In the genomic region with DNA sequence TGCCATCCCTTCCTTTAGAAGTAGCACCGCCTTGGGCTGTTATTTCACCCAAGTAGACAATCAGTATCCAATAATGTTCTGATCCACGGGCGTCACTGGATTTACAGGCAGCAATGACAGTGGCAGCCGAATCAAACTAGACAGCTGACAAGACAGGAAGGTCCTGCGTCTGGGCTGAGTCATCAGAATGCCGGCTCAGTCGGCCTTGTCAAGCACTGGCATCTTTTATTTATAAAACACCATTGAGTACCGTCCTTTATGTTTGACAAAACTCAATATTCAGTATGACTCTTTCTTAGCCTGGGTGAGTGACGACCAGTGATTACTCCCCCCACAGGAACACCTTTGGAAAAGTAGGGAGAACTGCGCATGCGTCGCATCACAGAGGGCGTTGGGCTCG, we compare ENCODE assay signal across 29 mouse cellular contexts.
DNase-seq lines count a peak whose midpoint lies in the region; ATAC-seq and TF ChIP-seq lines count a peak whose summit lies in the region.
"Had no signal": no experiment of that assay in that cellular context is flagged by ENCODE, and none has a peak within 500 bp of the region (broad histone marks: within the 10 kb centered on the region; RNA-seq: fewer than 3 reads in every experiment).

No protein-coding gene starts in this region.

- peak; percentile 22; the same call in 1 of the 2 replicates for TF ChIP-seq POLR2A in testis, adult 2 months (IDR thresholded peaks at IDR 0.05; ENCODE audit: control insufficient read depth, low read depth, low read length)

- no peaks in the 10 kb centered on the region for H3K27me3 ChIP-seq in hindbrain, embryonic 15.5 days
- H3K27me3 ChIP-seq in hindbrain, embryonic 11.5 days (ENCODE audit: control insufficient read depth, insufficient read depth, low read length) = no peaks in the 10 kb centered on the region
- no peaks in the 10 kb centered on the region for H3K27me3 ChIP-seq in testis, adult 2 months (ENCODE audit: control insufficient read depth, insufficient read depth, low read length)
- H3K27me3 ChIP-seq: embryonic facial prominence, embryonic 13.5 days; limb, embryonic 13.5 days; lung, embryonic 15.5 days; midbrain, embryonic 12.5 days; neural tube, embryonic 12.5 days had no signal

- H3K36me3 ChIP-seq in hindbrain, embryonic 15.5 days = no peaks in the 10 kb centered on the region
- no peaks in the 10 kb centered on the region for H3K36me3 ChIP-seq in hindbrain, embryonic 11.5 days (ENCODE audit: control insufficient read depth, insufficient read depth, low read length)
- no peaks in the 10 kb centered on the region for H3K36me3 ChIP-seq in testis, adult 2 months (ENCODE audit: control insufficient read depth, insufficient read depth, low read length)
- H3K36me3 ChIP-seq: embryonic facial prominence, embryonic 13.5 days; limb, embryonic 13.5 days; lung, embryonic 15.5 days; midbrain, embryonic 12.5 days; neural tube, embryonic 12.5 days had no signal

- H3K9me3 ChIP-seq in hindbrain, embryonic 15.5 days = no peaks in the 10 kb centered on the region
- no peaks in the 10 kb centered on the region for H3K9me3 ChIP-seq in hindbrain, embryonic 11.5 days (ENCODE audit: control insufficient read depth, low read length)
- H3K9me3 ChIP-seq: embryonic facial prominence, embryonic 13.5 days; limb, embryonic 13.5 days; lung, embryonic 15.5 days; midbrain, embryonic 12.5 days; neural tube, embryonic 12.5 days had no signal

- no peak for TF ChIP-seq CTCF in testis, adult 2 months (IDR thresholded peaks at IDR 0.05; ENCODE audit: control insufficient read depth, insufficient read depth, insufficient replicate concordance, low read depth, low read length)

- H3K9ac ChIP-seq in hindbrain, embryonic 15.5 days = no peak overlapping the region
- no peak overlapping the region for H3K9ac ChIP-seq in hindbrain, embryonic 11.5 days (ENCODE audit: low read depth, low read length)
- H3K9ac ChIP-seq: embryonic facial prominence, embryonic 13.5 days; limb, embryonic 13.5 days; lung, embryonic 15.5 days; midbrain, embryonic 12.5 days; neural tube, embryonic 12.5 days had no signal

- WGBS in hindbrain, embryonic 15.5 days = 67% methylated on average over 14 of the region's 14 CpGs
- WGBS in hindbrain, embryonic 11.5 days = 82% methylated on average over 14 of the region's 14 CpGs

- 0 out of 2 replicates have a peak overlapping the region, but pooled peaks have one; percentile 34 for H3K27ac ChIP-seq in hindbrain, embryonic 15.5 days (replicated peaks)
- no peak overlapping the region for H3K27ac ChIP-seq in hindbrain, embryonic 11.5 days (ENCODE audit: low read depth, low read length)
- no peak overlapping the region; the same call in 1 of the 2 replicates for H3K27ac ChIP-seq in testis, adult 2 months (ENCODE audit: control insufficient read depth, insufficient read depth, low read depth, low read length)
- H3K27ac ChIP-seq: embryonic facial prominence, embryonic 13.5 days; gastrocnemius, adult 2 months; layer of hippocampus, adult 2 months; limb, embryonic 13.5 days; lung, embryonic 15.5 days; midbrain, embryonic 12.5 days; neural tube, embryonic 12.5 days had no signal

- peaks cover 7% of the 10 kb centered on the region; the same call in 1 of the 2 replicates for H3K4me1 ChIP-seq in hindbrain, embryonic 15.5 days (replicated peaks)
- no peaks in the 10 kb centered on the region for H3K4me1 ChIP-seq in hindbrain, embryonic 11.5 days (replicated peaks; ENCODE audit: control insufficient read depth, insufficient read depth, low read length)
- peaks cover 2% of the 10 kb centered on the region; the same call in 1 of the 2 replicates for H3K4me1 ChIP-seq in testis, adult 2 months (ENCODE audit: control insufficient read depth, insufficient read depth, low read length)
- H3K4me1 ChIP-seq: embryonic facial prominence, embryonic 13.5 days; limb, embryonic 13.5 days; lung, embryonic 15.5 days; neural tube, embryonic 12.5 days had no signal

- ATAC-seq in hindbrain, embryonic 15.5 days (ENCODE audit: low FRiP score, low read depth) = no peak
- ATAC-seq in hindbrain, embryonic 11.5 days (ENCODE audit: low FRiP score) = no peak
- ATAC-seq: CD4-positive, CD25-positive, alpha-beta regulatory T cell, adult 4 months; forebrain, embryonic 16.5 days; inflammation-experienced regulatory T-cells, adult 6 months had no signal

- no peak for DNase-seq in hindbrain, embryonic 11.5 days (ENCODE audit: low spot score)
- no peak for DNase-seq in testis, postnatal 14 days (ENCODE audit: low spot score)
- peak; percentile 59 to 60 for DNase-seq in adrenal gland, postnatal 36 days
- no peak for DNase-seq in cerebellum, adult 11 months
- DNase-seq in kidney, adult 8-10 months = no peak
- DNase-seq: cerebellum, adult 11-12 months; cerebellum, adult 9-11 months; embryo, embryonic 11 days; gastrocnemius, adult 2 months; gastrocnemius, postnatal 36 days; heart, adult 18-20 months; heart, postnatal 36 days; kidney, adult 18-20 months; kidney, postnatal 36 days; right cerebral cortex, postnatal 4 days had no signal

- H3K4me3 ChIP-seq in hindbrain, embryonic 15.5 days = no peak overlapping the region
- no peak overlapping the region for H3K4me3 ChIP-seq in hindbrain, embryonic 11.5 days (ENCODE audit: low read depth, low read length)
- peak overlapping the region; percentile 68 for H3K4me3 ChIP-seq in testis, adult 2 months (ENCODE audit: control insufficient read depth, low read depth, low read length)
- H3K4me3 ChIP-seq: embryonic facial prominence, embryonic 13.5 days; gastrocnemius, adult 2 months; layer of hippocampus, adult 2 months; limb, embryonic 13.5 days; lung, embryonic 15.5 days; midbrain, embryonic 12.5 days; myocyte; neural tube, embryonic 12.5 days had no signal

- H3K4me2 ChIP-seq in hindbrain, embryonic 15.5 days = no peak overlapping the region
- H3K4me2 ChIP-seq in hindbrain, embryonic 11.5 days (replicated peaks; ENCODE audit: low read depth, low read length) = no peak overlapping the region
- H3K4me2 ChIP-seq: embryonic facial prominence, embryonic 13.5 days; heart, embryonic 11.5 days; limb, embryonic 13.5 days; liver, embryonic 11.5 days; lung, embryonic 15.5 days; midbrain, embryonic 12.5 days; neural tube, embryonic 12.5 days had no signal

Comparison
In these comparisons a context has a peak if more than half of its experiments do, and no peak if none do; other contexts are left out.
1. DNase-seq: peak in adrenal gland, postnatal 36 days (2 of 2); none in hindbrain, embryonic 11.5 days (single experiment), testis, postnatal 14 days (single experiment), cerebellum, adult 11 months (single experiment) and kidney, adult 8-10 months (0 of 2).